13 mouse cellular contexts compared by ENCODE assay signal in the genomic region with DNA sequence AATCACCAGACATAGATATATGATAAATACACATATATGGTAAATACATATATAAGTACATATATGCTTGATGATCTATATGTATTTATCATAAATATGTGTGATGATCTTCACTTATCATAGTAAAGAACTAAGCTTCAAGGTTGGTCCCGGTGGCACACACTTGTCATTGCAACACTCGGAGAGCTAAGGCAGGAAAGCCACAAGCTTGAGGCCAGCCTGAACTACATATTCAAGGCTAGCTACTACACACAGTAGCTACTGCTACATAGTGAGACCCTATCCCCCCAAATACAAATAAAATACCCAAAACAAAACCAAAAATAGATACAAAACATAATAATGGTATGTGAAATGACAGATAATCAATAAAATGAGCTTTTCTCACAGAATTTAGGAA. TPM values are rescaled to one million over a fixed set of nuclear protein-coding genes. Genes with fewer than 3 reads are reported as not detected.
DNase-seq lines count a peak whose midpoint lies in the region; ATAC-seq lines count a peak whose summit lies in the region.
"Had no signal": no experiment of that assay in that cellular context is flagged by ENCODE, and none has a peak within 500 bp of the region (broad histone marks: within the 10 kb centered on the region; RNA-seq: fewer than 3 reads in every experiment).

No protein-coding gene starts in this region.

- no peak overlapping the region for H3K9ac ChIP-seq in heart, embryonic 13.5 days
- no peak overlapping the region for H3K9ac ChIP-seq in lung, embryonic 15.5 days
- H3K9ac ChIP-seq in liver, embryonic 15.5 days: no peak overlapping the region

- no peak overlapping the region for H3K4me3 ChIP-seq in heart, embryonic 13.5 days
- H3K4me3 ChIP-seq in lung, embryonic 15.5 days: no peak overlapping the region; the same call in 1 of the 2 replicates
- H3K4me3 ChIP-seq in embryonic facial prominence, embryonic 10.5 days: peak overlapping the region; percentile 69
- H3K4me3 ChIP-seq in liver, embryonic 15.5 days (replicated peaks): no peak overlapping the region

- no peaks in the 10 kb centered on the region for H3K9me3 ChIP-seq in heart, embryonic 13.5 days
- no peaks in the 10 kb centered on the region for H3K9me3 ChIP-seq in lung, embryonic 15.5 days
- H3K9me3 ChIP-seq in embryonic facial prominence, embryonic 10.5 days: no peaks in the 10 kb centered on the region
- no peaks in the 10 kb centered on the region for H3K9me3 ChIP-seq in liver, embryonic 15.5 days (replicated peaks)
- H3K9me3 ChIP-seq: limb, embryonic 12.5 days had no signal

- H3K36me3 ChIP-seq in heart, embryonic 13.5 days: peaks cover 21% of the 10 kb centered on the region
- peaks cover 19% of the 10 kb centered on the region for H3K36me3 ChIP-seq in lung, embryonic 15.5 days
- peaks cover 20% of the 10 kb centered on the region for H3K36me3 ChIP-seq in embryonic facial prominence, embryonic 10.5 days (replicated peaks)
- H3K36me3 ChIP-seq in liver, embryonic 15.5 days (replicated peaks): peaks cover 19% of the 10 kb centered on the region

- no peak overlapping the region for H3K27ac ChIP-seq in heart, embryonic 13.5 days (replicated peaks)
- no peak overlapping the region for H3K27ac ChIP-seq in lung, embryonic 15.5 days
- H3K27ac ChIP-seq in embryonic facial prominence, embryonic 10.5 days (replicated peaks): peak overlapping the region; percentile 88; the same call in 1 of the 2 replicates
- no peak overlapping the region for H3K27ac ChIP-seq in liver, embryonic 15.5 days (replicated peaks)
- H3K27ac ChIP-seq: limb, embryonic 12.5 days had no signal

- no peaks in the 10 kb centered on the region for H3K27me3 ChIP-seq in heart, embryonic 13.5 days (replicated peaks)
- H3K27me3 ChIP-seq in lung, embryonic 15.5 days: no peaks in the 10 kb centered on the region
- no peaks in the 10 kb centered on the region for H3K27me3 ChIP-seq in embryonic facial prominence, embryonic 10.5 days (replicated peaks; ENCODE audit: low read depth, poor library complexity, severe bottlenecking)
- no peaks in the 10 kb centered on the region for H3K27me3 ChIP-seq in liver, embryonic 15.5 days
- H3K27me3 ChIP-seq: limb, embryonic 12.5 days had no signal

- 69% methylated on average over 2 of the region's 2 CpGs for WGBS in heart, embryonic 13.5 days
- WGBS in lung, embryonic 15.5 days: 85% methylated on average over 2 of the region's 2 CpGs
- 86% methylated on average over 2 of the region's 2 CpGs for WGBS in embryonic facial prominence, embryonic 10.5 days
- 40% methylated on average over 2 of the region's 2 CpGs for WGBS in liver, embryonic 15.5 days (ENCODE audit: insufficient replicate concordance)

- peak overlapping the region; percentile 82 for H3K4me2 ChIP-seq in heart, embryonic 13.5 days
- H3K4me2 ChIP-seq in lung, embryonic 15.5 days: peak overlapping the region; percentile 66; the same call in 1 of the 2 replicates
- peak overlapping the region; percentile 80 for H3K4me2 ChIP-seq in liver, embryonic 15.5 days

- no peak for DNase-seq in heart, postnatal 4 days
- DNase-seq in lung, postnatal 10 days: no peak
- DNase-seq in embryonic facial prominence, embryonic 10.5 days (ENCODE audit: low spot score): no peak
- no peak for DNase-seq in adrenal gland, adult (ENCODE audit: inconsistent age in 2 of 2, low spot score in 1 of 2)
- DNase-seq: cerebellum, postnatal 36 days; gastrocnemius, postnatal 36 days; kidney, postnatal 36 days; lung, postnatal 36 days had no signal

- peaks cover 12% of the 10 kb centered on the region for H3K4me1 ChIP-seq in heart, embryonic 13.5 days
- peaks cover 17% of the 10 kb centered on the region for H3K4me1 ChIP-seq in lung, embryonic 15.5 days
- H3K4me1 ChIP-seq in embryonic facial prominence, embryonic 10.5 days: peaks cover 14% of the 10 kb centered on the region
- H3K4me1 ChIP-seq in liver, embryonic 15.5 days (replicated peaks): peaks cover 39% of the 10 kb centered on the region

- ATAC-seq in heart, embryonic 13.5 days (ENCODE audit: extremely low read depth, insufficient number of reproducible peaks, low FRiP score, low TSS enrichment): no peak
- ATAC-seq in lung, embryonic 15.5 days (ENCODE audit: borderline replicate concordance, extremely low read depth, low FRiP score, low TSS enrichment): no peak
- ATAC-seq in liver, embryonic 15.5 days (ENCODE audit: insufficient read depth): no peak
- ATAC-seq in cerebellum, adult (ENCODE audit: insufficient number of reproducible peaks, low FRiP score, low TSS enrichment): no peak

RNA-seq across cellular contexts. Expression of a gene that starts 1.0 kb away (rescaled TPM):
- 23.0 and 23.1 TPM in 2 replicates for polyA plus RNA-seq in heart, embryonic 13.5 days (2015; fragmentation: Nextera tagmentation; extraction: Ambion mirVana)
- 10 to 100 TPM in 1 of 2 experiments, 1 to 10 TPM in 1; 9.7 to 10.6 TPM for total RNA-seq in heart, postnatal 4 days (2021)
- 20.0 and 23.1 TPM in 2 replicates for polyA plus RNA-seq in lung, embryonic 15.5 days (2015; fragmentation: Nextera tagmentation; extraction: Ambion mirVana)
- polyA plus RNA-seq in embryonic facial prominence, embryonic 10.5 days (2016; fragmentation: Nextera tagmentation; extraction: Ambion mirVana): 17.8 and 19.3 TPM in 2 replicates
- 11.5 and 12.3 TPM in 2 replicates for polyA plus RNA-seq in liver, embryonic 15.5 days (2015; fragmentation: Nextera tagmentation; extraction: Ambion mirVana)

RNA-seq across cellular contexts. Expression of a gene that starts 21.1 kb away (rescaled TPM):
- 0.19 and 0.29 TPM in 2 replicates for polyA plus RNA-seq in heart, embryonic 13.5 days (2015; fragmentation: Nextera tagmentation; extraction: Ambion mirVana)
- total RNA-seq in heart, postnatal 4 days (2021): not detected
- polyA plus RNA-seq in lung, embryonic 15.5 days (2015; fragmentation: Nextera tagmentation; extraction: Ambion mirVana): 4.1 and 4.2 TPM in 2 replicates
- 0.27 and 0.38 TPM in 2 replicates for polyA plus RNA-seq in embryonic facial prominence, embryonic 10.5 days (2016; fragmentation: Nextera tagmentation; extraction: Ambion mirVana)
- 2.9 and 3.8 TPM in 2 replicates for polyA plus RNA-seq in liver, embryonic 15.5 days (2015; fragmentation: Nextera tagmentation; extraction: Ambion mirVana)
- total RNA-seq: gastrocnemius, postnatal 36 days had no signal

RNA-seq across cellular contexts. Expression of a gene that starts 42.7 kb away (rescaled TPM):
- polyA plus RNA-seq in heart, embryonic 13.5 days (2015; fragmentation: Nextera tagmentation; extraction: Ambion mirVana): 189 and 197 TPM in 2 replicates
- 100 to 1,000 TPM; 338 to 355 TPM for total RNA-seq in heart, postnatal 4 days (2021)
- 246 and 279 TPM in 2 replicates for polyA plus RNA-seq in lung, embryonic 15.5 days (2015; fragmentation: Nextera tagmentation; extraction: Ambion mirVana)
- polyA plus RNA-seq in embryonic facial prominence, embryonic 10.5 days (2016; fragmentation: Nextera tagmentation; extraction: Ambion mirVana): 101 and 105 TPM in 2 replicates
- polyA plus RNA-seq in liver, embryonic 15.5 days (2015; fragmentation: Nextera tagmentation; extraction: Ambion mirVana): 734 and 787 TPM in 2 replicates
